Mouse (Mus musculus): ENCODE results near the gene Gpatch3. TPM values are rescaled to one million over a fixed set of nuclear protein-coding genes. Genes with fewer than 3 reads are reported as not detected.
A peak's percentile ranks its signal among the peaks of the same experiment; 100 is the strongest.

The Gpatch3 gene
- polyA plus RNA-seq, 1 experiment = 5.0 TPM

- WGBS = 49% methylated on average over 6 of the region's 6 CpGs
- no peak for DNase-seq (ENCODE audit: low read depth, low spot score)
Observed at GRCm38 (mm10) chr4:133583690-133584058, 9.1 kb downstream of the Gpatch3 start.

GRCm38 (mm10) chr4:133584059-133584951 is 9.8 kb downstream of the Gpatch3 start, which contains the start of gene Gpn2:
Gene Gpn2 (plus strand): TSS chr4:133584362.
- peak; percentile 86 for DNase-seq (ENCODE audit: low read depth, low spot score)
- under 1% methylated on average over 65 of the region's 65 CpGs for whole genome bisulfite sequencing

- no peak for DNase-seq (ENCODE audit: low read depth, low spot score)
- WGBS = 22% methylated on average over 7 of the region's 7 CpGs
Observed at GRCm38 (mm10) chr4:133592570-133592969, 18.0 kb downstream of the Gpatch3 start.

- no peak for DNase-seq (ENCODE audit: low read depth, low spot score)
- WGBS = 81% methylated on average over 7 of the region's 7 CpGs
Observed at GRCm38 (mm10) chr4:133595538-133595937, 21.0 kb downstream of the Gpatch3 start.

GRCm38 (mm10) chr4:133596084-133596483 is 21.5 kb downstream of the Gpatch3 start:
- 84% methylated on average over 6 of the region's 6 CpGs for WGBS

DNA sequence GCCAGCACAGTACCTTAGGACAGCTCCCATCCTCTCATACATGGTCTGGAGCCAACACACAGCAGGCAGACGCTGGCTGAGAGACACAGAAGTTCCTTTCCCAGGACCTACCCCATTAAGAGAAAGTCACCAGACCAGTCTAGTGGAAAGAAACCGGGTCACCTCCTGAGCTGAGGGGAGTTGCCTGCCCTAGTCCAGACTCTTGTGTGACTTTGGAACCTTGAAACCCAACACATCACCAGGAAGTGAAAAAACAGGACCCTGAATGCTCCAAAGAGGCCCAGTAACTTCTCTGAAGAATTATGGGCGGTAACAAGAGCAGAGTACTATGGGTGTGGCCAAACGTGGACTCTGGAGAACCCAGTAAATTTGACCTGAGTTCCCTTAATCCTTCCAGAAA is 24.1 kb downstream of the Gpatch3 start:
- WGBS = 17% methylated on average over 4 of the region's 4 CpGs
- peak; percentile 85 for DNase-seq (ENCODE audit: low read depth, low spot score)

More at GRCm38 (mm10) chr4:133596084-133596483, 21.5 kb downstream of the Gpatch3 start:
- DNase-seq (ENCODE audit: low read depth, low spot score) = no peak

DNA sequence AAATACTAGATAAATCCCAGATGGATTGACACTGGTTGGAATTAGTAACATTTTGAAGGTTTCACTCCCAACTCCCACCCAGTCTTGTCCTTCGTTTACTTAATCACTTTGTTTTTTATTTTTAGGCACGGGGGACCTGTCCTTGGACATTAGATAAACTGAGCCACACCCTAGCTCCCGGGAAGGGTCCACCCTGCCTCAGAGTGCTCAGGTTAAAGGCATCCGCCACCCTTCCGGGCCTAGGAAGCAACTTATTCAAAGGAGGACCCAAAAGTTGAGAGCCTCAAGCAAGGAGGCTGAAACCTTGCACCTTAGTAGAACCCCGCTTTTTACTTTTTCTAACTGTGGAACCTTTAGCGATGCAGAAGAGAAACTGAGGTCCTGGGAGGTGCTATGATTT is 24.6 kb downstream of the Gpatch3 start:
- 13% methylated on average over 7 of the region's 7 CpGs for WGBS
- DNase-seq (ENCODE audit: low read depth, low spot score) = no peak

DNA sequence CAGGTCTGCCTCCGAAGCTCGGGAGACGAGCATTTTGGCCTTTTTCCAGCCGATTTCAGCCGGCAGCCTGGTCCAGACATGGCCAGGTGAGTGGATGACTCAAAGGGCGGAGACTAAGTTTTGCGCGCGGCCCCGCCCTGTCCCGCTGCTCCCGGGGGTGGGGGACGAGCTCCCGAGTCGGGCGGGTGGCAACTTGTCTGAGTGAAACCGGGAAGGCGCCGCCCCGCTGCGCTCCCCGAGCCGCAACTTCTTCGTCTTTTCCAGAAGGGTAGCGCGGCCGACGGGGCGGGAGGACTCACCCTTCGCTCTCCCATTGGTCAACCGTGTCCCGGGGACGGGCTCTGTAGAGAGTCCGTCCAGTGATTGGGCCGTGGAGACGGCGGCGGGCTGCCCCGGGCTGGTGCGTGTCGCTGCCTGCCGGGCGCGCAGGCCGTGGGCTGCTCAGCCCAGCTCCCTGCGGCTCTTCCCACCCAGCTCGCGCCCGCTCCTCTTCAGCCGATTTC is 25.1 kb downstream of the Gpatch3 start:
- under 1% methylated on average over 50 of the region's 50 CpGs for WGBS

GRCm38 (mm10) chr4:133600306-133600705 is 25.8 kb downstream of the Gpatch3 start:
- no peak for DNase-seq (ENCODE audit: low read depth, low spot score)
- WGBS = 7% methylated on average over 9 of the region's 9 CpGs

More for the DNA sequence above, 25.1 kb downstream of the Gpatch3 start:
- DNase-seq (ENCODE audit: low read depth, low spot score) = peak; percentile 88

- WGBS = 1% methylated on average over 16 of the region's 16 CpGs
- DNase-seq (ENCODE audit: low read depth, low spot score) = peak; percentile 93
Observed at GRCm38 (mm10) chr4:133601721-133602218, 27.2 kb downstream of the Gpatch3 start, which contains the start of gene Sfn. Gene Sfn (minus strand): TSS chr4:133602168.

- 90% methylated on average over 5 of the region's 5 CpGs for WGBS
- DNase-seq (ENCODE audit: low read depth, low spot score) = no peak
Observed at GRCm38 (mm10) chr4:133603056-133603455, 28.5 kb downstream of the Gpatch3 start.

DNA sequence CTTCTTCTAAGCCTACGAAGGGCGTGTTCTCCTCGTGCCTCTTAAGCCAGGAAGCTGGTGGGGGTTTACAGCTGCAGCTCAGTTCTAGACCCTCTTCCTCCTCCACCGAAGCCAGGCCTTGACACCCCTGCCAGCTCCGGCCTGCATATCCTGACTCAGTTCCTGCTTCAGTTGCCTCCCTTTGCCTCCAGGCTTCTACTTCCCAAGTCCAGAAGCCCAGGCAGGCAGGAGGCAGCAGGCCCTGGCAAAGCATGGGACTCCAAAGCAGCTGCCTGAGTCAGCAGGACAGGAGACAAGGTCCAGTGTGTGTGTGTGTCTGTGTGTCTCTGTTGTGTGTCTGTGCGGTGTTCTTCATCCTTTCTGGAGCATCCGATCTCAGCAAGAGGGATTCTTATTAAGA is 29.6 kb downstream of the Gpatch3 start:
- no peak for DNase-seq (ENCODE audit: low read depth, low spot score)
- 77% methylated on average over 7 of the region's 7 CpGs for WGBS

DNA sequence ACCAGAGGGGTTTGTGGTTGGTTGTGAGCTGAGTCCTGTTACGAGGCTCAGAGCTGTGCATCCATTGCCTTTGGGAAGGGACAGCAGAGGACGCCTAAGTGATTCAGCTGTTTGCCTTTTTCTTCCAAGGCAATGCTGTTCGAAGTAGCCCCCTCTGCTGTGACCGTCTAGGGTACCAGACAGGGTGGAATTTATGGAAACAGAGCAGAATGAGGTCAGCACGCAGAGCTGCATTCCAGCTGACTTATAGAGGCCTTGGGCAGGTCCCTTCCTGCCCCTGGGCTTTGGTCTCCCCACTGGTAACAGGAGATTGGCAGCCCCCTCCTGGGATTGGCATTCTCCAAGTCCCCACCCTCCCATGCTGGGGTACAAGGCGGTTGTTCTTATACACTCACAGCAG is 30.3 kb downstream of the Gpatch3 start:
- WGBS = 88% methylated on average over 6 of the region's 6 CpGs
- no peak for DNase-seq (ENCODE audit: low read depth, low spot score)

DNA sequence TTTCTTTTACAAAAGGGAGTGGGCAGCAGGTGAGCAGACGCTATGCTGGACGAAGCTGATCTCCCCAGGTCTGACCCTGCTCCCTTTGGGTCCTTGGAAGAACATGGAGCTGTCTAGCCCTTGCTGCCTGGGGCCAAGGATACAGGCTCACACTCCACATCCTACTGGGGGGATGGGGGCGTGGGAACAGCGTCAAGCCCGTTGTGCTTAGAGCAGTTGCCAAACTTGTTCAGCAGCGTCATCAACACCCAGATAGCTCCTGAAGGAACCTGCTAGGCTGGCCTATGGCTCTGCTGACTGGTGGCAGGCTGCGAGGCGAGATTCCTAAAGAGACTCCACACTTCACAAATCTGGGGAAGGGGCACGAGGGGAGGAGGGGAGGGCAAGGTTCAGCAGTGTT is 30.8 kb downstream of the Gpatch3 start:
- WGBS = 59% methylated on average over 9 of the region's 9 CpGs
- no peak for DNase-seq (ENCODE audit: low read depth, low spot score)

DNA sequence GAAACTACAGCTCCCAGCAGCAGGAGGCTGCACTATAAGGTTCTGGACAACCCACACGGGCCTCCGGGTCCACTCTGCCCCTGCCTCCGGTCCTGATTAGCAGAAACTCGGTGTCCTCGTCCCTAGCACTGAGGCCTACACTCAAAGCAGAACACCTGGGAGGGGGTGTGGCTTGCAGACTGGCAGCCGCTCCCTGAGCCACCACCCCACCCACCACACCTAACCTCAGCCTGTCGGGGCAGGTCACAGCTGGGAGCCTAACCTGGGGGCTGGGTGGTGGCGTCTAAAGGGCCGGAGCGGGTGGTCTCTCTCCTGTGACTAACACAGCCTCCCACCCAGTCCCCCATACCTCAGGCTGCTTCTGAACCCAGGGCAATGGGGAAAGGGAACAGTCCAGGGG is 32.7 kb downstream of the Gpatch3 start:
- WGBS = 31% methylated on average over 10 of the region's 10 CpGs
- no peak for DNase-seq (ENCODE audit: low read depth, low spot score)

GRCm38 (mm10) chr4:133609719-133610118 is 35.2 kb downstream of the Gpatch3 start:
- no peak for DNase-seq (ENCODE audit: low read depth, low spot score)
- WGBS = 9% methylated on average over 6 of the region's 6 CpGs

DNA sequence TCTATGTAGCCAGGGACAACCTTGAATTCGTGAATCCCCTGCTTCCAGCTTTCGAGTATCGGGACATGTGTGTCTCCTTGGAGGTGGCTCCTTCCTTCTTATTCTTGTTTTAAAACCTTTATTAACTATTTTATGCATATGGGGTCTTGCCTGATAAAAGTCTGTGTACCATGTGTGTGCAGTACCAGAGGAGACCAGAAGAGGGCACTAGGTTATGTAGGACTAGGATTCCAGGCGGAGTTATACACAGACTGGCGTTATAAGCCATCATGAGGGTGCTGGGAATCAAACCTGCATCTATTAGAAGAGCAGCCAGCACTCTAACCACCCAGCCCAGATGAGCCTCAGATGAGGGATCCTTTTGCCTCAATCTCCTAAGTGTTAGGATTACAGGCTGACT is 37.3 kb downstream of the Gpatch3 start:
- 96% methylated on average over 5 of the region's 5 CpGs for WGBS

DNA sequence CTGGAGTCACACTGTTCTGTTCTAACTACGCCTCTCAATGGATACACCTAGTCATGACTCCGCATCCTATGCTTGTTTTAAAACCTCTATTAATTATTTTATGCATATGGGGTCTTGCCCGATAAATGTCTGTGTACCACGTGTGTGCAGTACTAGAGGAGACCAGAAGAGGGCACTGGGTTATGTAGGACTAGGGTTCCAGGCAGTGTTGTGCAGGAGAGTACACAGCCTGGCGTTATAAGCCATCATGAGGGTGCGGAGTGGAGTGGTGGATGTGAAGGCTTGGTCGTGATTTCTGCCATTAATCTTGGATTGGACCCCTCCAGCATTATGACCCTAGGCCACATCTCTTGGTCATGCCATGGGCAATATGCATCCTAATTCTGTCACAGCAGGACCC is 37.9 kb downstream of the Gpatch3 start:
- WGBS = 99% methylated on average over 7 of the region's 7 CpGs
- no peak for DNase-seq (ENCODE audit: low read depth, low spot score)

More for the DNA sequence above, 37.3 kb downstream of the Gpatch3 start:
- no peak for DNase-seq (ENCODE audit: low read depth, low spot score)

DNA sequence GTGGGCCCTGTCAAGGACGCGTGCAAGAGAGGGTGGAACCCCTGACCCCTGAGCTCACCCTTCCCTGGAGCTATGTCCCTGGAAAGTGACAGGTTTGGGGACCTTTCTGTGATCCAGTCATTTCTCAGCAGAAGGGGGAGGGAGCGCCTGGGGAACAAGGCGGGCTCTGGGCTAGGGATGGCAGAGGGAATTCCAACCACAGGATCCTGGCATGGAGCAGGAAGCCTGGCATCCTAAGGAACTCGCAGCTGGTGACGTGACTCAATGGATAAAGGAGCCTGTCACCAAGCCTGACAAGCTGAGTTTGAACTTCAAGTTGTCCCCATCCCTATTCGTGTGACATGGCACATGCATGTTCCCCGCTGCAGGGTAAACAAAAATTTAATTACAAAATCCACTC is 38.5 kb downstream of the Gpatch3 start:
- DNase-seq (ENCODE audit: low read depth, low spot score) = no peak
- 94% methylated on average over 8 of the region's 8 CpGs for WGBS

- WGBS = 86% methylated on average over 4 of the region's 4 CpGs
Observed at GRCm38 (mm10) chr4:133613867-133614266, 39.3 kb downstream of the Gpatch3 start.

GRCm38 (mm10) chr4:133614274-133614761 is 39.8 kb downstream of the Gpatch3 start:
- WGBS = 37% methylated on average over 8 of the region's 8 CpGs
- no peak for DNase-seq (ENCODE audit: low read depth, low spot score)

More at GRCm38 (mm10) chr4:133613867-133614266, 39.3 kb downstream of the Gpatch3 start:
- DNase-seq (ENCODE audit: low read depth, low spot score) = no peak
